Mouse (Mus musculus): ENCODE measurements at regions not wholly inside any gene's neighbourhood (a gene's known extent, or its start where the extent isn't known, plus 50 kb on each side); places are given as distances from the start of the nearest gene placed in this dataset.

DNA sequence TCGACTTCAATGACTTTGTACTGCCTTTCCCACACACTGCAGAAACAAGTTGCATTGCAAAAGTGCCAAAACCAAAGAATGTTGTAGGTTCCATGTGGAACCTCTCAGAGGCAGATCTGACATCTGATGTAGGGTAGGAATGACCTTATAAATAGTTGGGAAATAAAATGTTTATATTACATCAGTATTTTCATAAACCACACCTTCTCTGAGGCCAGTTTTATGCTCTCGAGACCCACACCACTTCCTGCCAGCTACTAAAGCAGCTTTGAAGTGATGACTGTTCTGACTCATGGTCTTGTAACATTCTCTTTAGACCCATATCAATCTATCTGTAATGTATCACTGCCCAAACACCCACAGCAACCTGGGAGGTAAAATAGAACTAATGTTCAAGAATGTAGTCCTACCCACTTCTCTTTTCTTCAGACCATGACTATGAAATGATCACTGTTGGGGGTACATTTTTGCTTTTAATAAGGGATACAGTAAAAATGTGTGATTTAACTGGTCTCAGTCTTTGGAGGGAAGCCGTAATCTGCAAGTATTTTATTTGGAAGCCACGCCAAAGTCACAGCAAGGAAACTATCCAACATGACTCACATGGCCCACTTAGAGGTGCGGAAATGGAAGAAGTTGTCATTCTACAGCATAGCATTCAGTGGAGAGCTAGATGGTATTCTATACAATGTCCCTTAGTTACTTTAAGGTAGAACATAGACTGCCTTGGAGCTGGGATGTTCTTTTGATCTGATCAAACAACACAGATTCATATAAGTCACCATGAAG lies 199.4 kb downstream of the Snx13 start:
- no peak for DNase-seq (ENCODE audit: low spot score in 2 of 2)

GRCm38 (mm10) chr12:35232322-35232673 lies 185.3 kb downstream of the Snx13 start:
- peak in 1 of 2 experiments; percentile 4 for DNase-seq (ENCODE audit: low spot score in 2 of 2)

- DNase-seq (ENCODE audit: low spot score in 2 of 2) = no peak
Measured at GRCm38 (mm10) chr12:35231414-35232321, 184.7 kb downstream of the Snx13 start.

DNA sequence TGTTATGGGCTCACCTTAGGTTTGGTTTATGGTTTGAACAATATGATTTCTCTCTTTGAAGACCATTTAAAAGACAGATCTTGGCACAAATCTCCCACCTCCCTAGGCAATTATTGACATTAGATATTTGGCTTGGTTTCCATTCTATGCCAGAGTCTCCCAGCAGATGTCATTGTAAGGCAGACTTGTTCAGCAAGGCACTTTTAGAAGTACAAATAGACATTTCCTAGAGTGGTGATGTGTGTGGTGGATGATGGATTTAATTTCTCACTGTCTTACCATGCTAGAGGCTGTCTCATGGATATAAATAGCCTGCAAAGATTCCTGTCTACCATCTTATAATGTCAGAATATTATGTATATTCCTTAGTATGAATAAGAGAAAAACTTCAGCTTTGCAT lies 173.4 kb downstream of the Snx13 start:
- DNase-seq (ENCODE audit: low spot score in 2 of 2) = no peak

DNA sequence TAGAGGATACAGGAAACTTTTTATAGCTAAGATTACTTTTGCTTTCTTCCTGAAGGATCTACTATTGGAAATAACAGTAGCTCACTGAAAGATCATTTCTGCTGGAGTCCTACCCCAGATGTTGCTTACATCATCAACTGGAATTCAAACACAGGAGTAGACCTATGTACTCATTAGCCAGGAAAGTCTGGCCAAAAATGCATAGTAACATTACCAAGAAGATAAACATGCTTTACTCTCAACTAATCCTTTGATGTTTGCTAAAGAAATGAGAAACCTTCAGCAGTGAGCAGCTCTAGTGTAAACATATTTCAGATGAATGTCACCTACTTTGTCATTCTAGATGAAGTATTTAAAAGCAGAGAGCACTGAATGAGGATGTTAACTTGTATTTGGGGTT lies 173.0 kb downstream of the Snx13 start:
- no peak for DNase-seq (ENCODE audit: low spot score in 2 of 2)

DNA sequence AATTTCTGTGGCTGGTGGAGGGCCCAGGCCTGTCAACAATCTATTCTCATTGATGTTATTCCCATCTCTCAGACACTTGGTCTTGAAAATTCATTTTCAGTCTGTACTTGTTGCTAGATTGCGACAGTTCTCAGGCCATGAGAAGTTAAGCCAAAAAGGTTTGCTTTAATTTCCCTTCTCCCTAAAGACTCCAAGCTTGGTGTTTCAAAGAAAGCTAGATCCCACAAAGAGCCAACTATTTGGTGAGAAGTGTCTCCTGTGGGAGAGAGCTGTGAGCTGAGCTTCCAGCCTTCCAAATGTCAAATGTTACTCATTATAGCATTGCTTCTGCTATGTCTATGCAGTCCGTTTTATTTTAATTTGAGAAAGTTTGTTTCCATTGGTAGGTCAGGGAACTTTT lies 169.7 kb downstream of the Snx13 start:
- DNase-seq (ENCODE audit: low spot score in 2 of 2) = no peak

DNA sequence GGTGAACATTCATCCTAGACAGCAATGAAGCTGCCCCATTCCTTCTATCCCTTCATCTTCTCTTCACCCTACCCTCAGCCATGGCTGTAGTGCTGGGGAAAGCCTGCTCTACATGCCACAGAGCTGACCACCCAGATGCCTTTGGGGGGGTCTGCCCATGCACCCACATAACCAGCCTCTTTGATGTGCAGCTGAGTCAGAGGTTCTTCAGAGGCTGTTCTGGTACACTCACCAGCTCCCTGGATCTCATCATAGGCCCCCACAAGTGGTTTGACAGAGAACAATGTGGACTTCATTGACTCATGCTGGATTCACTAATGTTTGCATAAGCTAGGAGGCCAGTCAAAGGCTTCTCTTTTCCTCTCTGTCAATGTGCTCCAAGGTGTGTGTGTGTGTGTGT lies 162.4 kb downstream of the Snx13 start:
- DNase-seq (ENCODE audit: low spot score in 2 of 2) = no peak

DNA sequence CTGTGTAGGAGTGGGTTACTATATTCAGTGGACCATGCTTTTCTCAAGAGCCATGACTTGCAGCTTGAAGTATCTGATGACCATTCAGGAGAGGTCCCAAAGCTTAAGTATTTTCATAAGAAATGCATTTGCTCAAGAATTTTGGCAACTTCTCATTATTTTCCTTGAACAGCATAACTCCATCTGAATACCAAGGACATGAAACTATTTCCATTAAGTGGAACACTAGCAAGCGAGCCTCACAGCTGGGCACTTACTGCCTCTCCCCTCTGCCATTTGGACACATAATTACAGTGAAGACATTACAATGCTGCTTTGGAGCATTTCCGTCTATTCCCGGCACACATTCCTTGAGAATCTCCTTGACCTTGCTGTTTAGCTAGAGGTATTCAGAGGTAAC lies 160.6 kb downstream of the Snx13 start:
- no peak for DNase-seq (ENCODE audit: low spot score in 2 of 2)

GRCm38 (mm10) chr12:35203398-35203797 lies 156.4 kb downstream of the Snx13 start:
- DNase-seq (ENCODE audit: low spot score in 2 of 2) = no peak

DNA sequence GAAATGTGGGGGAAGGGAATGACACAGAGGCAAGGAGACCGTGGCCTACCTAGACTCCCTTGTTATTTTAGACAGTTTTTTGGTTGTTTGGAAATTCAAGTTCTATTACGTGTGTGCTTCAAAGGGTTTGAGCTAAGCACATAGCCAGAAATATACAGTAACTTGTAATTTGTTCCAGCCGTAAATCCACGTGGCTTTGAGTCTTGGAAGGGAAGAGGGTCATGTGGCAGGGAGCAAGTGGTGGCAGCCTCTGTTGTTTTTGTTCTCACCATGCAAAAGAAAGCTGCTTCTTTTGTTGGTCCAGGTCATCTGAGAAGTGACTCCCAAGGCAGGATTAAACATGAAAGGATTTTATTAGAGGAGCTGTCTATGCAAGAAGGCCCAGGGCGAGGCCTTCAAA lies 153.1 kb downstream of the Snx13 start:
- no peak for DNase-seq (ENCODE audit: low spot score in 2 of 2)
